Mouse (Mus musculus): ENCODE measurements around the gene Srrt. TPM values are rescaled to one million over a fixed set of nuclear protein-coding genes. Genes with fewer than 3 reads are reported as not detected.

The Srrt gene
- polyA plus RNA-seq, 1 experiment: 108 TPM

DNA sequence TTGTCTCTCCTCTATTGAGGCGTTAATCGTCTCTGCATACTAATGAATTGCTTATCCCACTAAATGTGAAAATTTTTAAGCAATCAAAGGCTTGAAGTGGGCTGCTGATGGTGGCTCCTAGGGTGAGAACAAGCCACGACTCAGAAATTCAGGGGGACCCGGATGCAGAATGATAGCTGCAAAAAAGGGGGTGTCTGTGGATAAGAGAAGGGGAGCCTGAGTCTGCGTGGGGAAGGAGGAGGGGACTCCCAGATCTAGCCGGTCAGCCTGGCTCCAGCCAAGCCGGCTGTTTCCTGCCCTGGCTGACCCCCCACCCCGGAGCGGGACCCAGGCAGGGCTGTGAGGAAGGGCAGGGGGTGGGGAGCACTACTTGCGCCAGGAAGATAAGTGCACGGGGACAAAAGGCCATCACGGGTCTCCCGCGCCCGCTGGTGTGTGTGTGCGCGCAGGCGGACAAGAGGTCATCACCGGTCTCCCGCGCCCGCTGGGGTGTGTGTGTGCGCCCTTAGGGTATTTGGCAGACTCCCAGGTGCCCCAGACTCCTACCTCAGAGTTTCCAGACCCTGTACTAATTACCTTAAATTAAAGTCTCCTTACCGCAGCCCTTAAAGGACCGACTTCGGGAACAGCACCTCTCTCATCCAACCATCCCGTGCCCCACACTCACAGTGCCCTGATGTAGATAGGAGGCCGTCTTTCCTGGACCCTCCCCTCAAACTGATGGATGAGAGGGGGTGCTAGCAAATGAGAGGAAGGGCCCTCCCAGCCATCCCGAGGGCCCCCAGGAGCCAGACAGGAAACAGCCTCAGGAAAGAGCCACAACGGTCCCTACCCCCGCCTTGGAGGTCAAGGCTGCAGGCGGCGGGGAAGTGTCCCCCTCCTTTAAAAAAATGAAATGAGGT lies 41.3 kb upstream of the Srrt start:
- TF ChIP-seq POLR2A (IDR thresholded peaks at IDR 0.05; ENCODE audit: low read depth, low read length): no peak
- TF ChIP-seq CTCF (IDR thresholded peaks at IDR 0.05; ENCODE audit: borderline replicate concordance, insufficient read depth, low read length): no peak
- Histone ChIP-seq H3K4me3 (ENCODE audit: insufficient read depth, low read length) (peak overlapping the region; percentile 29), H3K4me1 (ENCODE audit: control insufficient read depth, insufficient read depth, low read length) (no peaks in the 10 kb centered on the region; the same call in 1 of the 2 replicates), H3K27ac (ENCODE audit: insufficient read depth, low read length) (no peak overlapping the region)

- Histone ChIP-seq H3K4me1 (ENCODE audit: control insufficient read depth, insufficient read depth, low read length) (no peaks in the 10 kb centered on the region), H3K27ac (ENCODE audit: insufficient read depth, low read length) (no peak overlapping the region), H3K4me3 (ENCODE audit: insufficient read depth, low read length) (no peak overlapping the region)
- TF ChIP-seq POLR2A (IDR thresholded peaks at IDR 0.05; ENCODE audit: low read depth, low read length) (no peak), CTCF (IDR thresholded peaks at IDR 0.05; ENCODE audit: borderline replicate concordance, insufficient read depth, low read length) (no peak)
These were observed 40.4 kb upstream of the Srrt start for GRCm38 (mm10) chr5:137347856-137348255.

- Histone ChIP-seq H3K4me3 (ENCODE audit: insufficient read depth, low read length) (no peak overlapping the region), H3K27ac (ENCODE audit: insufficient read depth, low read length) (no peak overlapping the region), H3K4me1 (ENCODE audit: control insufficient read depth, insufficient read depth, low read length) (no peaks in the 10 kb centered on the region)
- no peak for TF ChIP-seq CTCF (IDR thresholded peaks at IDR 0.05; ENCODE audit: borderline replicate concordance, insufficient read depth, low read length)
- no peak for TF ChIP-seq POLR2A (IDR thresholded peaks at IDR 0.05; ENCODE audit: low read depth, low read length)
These were observed 39.5 kb upstream of the Srrt start for GRCm38 (mm10) chr5:137346983-137347382.

DNA sequence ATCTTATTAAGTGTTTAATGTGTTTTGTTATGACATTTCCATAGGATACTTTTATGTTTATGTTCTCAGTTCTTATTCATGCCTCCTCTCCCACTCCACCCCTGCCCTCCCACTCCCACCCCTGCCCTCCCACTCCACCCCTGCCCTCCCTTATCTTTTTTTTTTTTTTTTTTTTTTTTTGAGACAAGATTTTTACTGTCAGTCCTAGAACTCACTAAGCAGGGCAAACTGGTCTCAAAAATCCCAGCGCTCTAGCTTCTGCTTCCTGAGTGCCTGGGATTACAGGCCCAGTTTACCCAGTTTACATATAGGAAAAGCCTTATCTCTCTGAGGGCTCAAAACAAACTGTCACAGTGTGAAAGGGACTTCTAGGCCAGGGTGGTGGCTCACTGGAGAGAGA lies 38.9 kb upstream of the Srrt start:
- H3K27ac ChIP-seq (ENCODE audit: insufficient read depth, low read length): no peak overlapping the region
- no peak overlapping the region for H3K4me3 ChIP-seq (ENCODE audit: insufficient read depth, low read length)
- TF ChIP-seq CTCF (IDR thresholded peaks at IDR 0.05; ENCODE audit: borderline replicate concordance, insufficient read depth, low read length) (no peak), POLR2A (IDR thresholded peaks at IDR 0.05; ENCODE audit: low read depth, low read length) (no peak)
- H3K4me1 ChIP-seq (ENCODE audit: control insufficient read depth, insufficient read depth, low read length): no peaks in the 10 kb centered on the region

GRCm38 (mm10) chr5:137345821-137346220 lies 38.3 kb upstream of the Srrt start:
- H3K27ac ChIP-seq (ENCODE audit: insufficient read depth, low read length): no peak overlapping the region
- no peak for TF ChIP-seq POLR2A (IDR thresholded peaks at IDR 0.05; ENCODE audit: low read depth, low read length)
- TF ChIP-seq CTCF (IDR thresholded peaks at IDR 0.05; ENCODE audit: borderline replicate concordance, insufficient read depth, low read length): no peak

DNA sequence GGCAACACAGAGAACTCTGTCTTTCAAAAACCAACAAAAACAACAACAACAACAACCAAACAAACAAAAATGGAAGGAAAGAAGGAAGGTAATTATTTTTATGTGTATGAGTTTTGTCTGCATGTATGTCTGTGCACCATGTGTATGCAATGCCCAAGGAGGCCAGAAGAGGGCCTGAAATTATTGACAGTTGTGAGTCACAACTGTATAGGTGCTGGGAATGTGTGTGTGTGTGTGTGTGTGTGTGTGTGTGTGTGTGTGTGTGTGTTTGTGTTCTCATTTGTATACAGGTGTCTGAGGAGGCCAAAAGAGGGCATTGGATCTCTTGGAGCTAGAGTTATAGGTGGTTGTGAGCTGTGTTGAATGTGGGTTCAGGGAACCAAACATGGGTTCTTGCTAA lies 36.4 kb upstream of the Srrt start:
- Histone ChIP-seq H3K4me1 (ENCODE audit: control insufficient read depth, insufficient read depth, low read length) (no peaks in the 10 kb centered on the region), H3K27ac (ENCODE audit: insufficient read depth, low read length) (no peak overlapping the region), H3K4me3 (ENCODE audit: insufficient read depth, low read length) (no peak overlapping the region)
- TF ChIP-seq POLR2A (IDR thresholded peaks at IDR 0.05; ENCODE audit: low read depth, low read length) (no peak), CTCF (IDR thresholded peaks at IDR 0.05; ENCODE audit: borderline replicate concordance, insufficient read depth, low read length) (no peak)

More at GRCm38 (mm10) chr5:137345821-137346220, 38.3 kb upstream of the Srrt start:
- no peaks in the 10 kb centered on the region for H3K4me1 ChIP-seq (ENCODE audit: control insufficient read depth, insufficient read depth, low read length)
- H3K4me3 ChIP-seq (ENCODE audit: insufficient read depth, low read length): no peak overlapping the region

DNA sequence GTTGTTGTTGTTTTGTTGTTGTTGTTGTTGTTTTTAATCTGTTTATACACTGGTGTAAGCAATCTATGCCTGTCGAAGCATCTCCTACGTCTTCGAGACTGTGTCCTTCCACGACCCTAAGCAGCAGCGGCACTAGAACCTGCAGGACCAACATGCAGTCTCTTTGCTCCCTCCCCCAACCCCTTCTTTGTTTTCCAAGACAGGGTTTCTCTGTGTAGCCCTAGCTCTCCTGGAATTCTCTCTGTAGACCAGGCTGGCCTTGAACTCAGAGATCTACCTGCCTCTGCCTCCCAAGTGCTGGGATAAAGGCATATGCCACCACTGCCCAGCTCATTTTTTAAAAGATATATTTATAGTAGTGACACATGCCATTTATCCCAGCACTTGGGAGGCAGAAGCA lies 35.9 kb upstream of the Srrt start:
- Histone ChIP-seq H3K4me1 (ENCODE audit: control insufficient read depth, insufficient read depth, low read length) (no peaks in the 10 kb centered on the region), H3K27ac (ENCODE audit: insufficient read depth, low read length) (no peak overlapping the region), H3K4me3 (ENCODE audit: insufficient read depth, low read length) (no peak overlapping the region)
- TF ChIP-seq CTCF (IDR thresholded peaks at IDR 0.05; ENCODE audit: borderline replicate concordance, insufficient read depth, low read length) (no peak), POLR2A (IDR thresholded peaks at IDR 0.05; ENCODE audit: low read depth, low read length) (no peak)

DNA sequence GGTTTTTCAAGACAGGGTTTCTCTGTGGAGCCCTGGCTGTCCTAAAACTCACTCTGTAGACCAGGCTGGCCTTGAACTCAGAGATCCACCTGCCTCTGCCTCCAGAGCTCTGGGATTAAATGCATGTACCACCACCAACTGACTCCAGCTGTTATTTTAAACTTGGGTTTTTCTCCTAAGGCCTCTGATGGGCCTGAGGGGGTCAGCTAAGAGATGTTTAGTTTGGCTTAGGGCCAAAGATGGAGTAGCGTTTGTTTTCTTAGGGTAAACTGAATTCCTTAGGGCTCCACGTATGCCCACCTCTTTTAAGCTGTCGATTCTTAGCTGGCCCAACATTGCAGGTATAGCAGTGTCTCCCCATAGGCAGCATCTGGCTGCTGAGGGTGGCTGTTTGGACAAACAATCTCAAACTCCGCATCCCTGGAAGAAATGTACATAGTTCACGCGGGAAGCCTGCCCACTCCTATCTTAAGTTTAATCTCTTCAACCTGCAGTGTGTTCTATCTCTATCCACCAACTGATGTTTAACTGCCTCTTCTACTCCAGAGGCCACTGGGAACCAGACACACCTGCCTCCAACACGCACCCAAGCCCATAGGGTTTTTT lies 35.0 kb upstream of the Srrt start:
- H3K4me3 ChIP-seq (ENCODE audit: insufficient read depth, low read length): no peak overlapping the region
- no peaks in the 10 kb centered on the region for H3K4me1 ChIP-seq (ENCODE audit: control insufficient read depth, insufficient read depth, low read length)
- no peak overlapping the region for H3K27ac ChIP-seq (ENCODE audit: insufficient read depth, low read length)
- TF ChIP-seq POLR2A (IDR thresholded peaks at IDR 0.05; ENCODE audit: low read depth, low read length) (no peak), CTCF (IDR thresholded peaks at IDR 0.05; ENCODE audit: borderline replicate concordance, insufficient read depth, low read length) (no peak)

- TF ChIP-seq CTCF (IDR thresholded peaks at IDR 0.05; ENCODE audit: borderline replicate concordance, insufficient read depth, low read length) (no peak), POLR2A (IDR thresholded peaks at IDR 0.05; ENCODE audit: low read depth, low read length) (no peak)
- H3K4me1 ChIP-seq (ENCODE audit: control insufficient read depth, insufficient read depth, low read length): no peaks in the 10 kb centered on the region
- H3K4me3 ChIP-seq (ENCODE audit: insufficient read depth, low read length): no peak overlapping the region
- H3K27ac ChIP-seq (ENCODE audit: insufficient read depth, low read length): no peak overlapping the region
These were observed 32.7 kb upstream of the Srrt start for GRCm38 (mm10) chr5:137340222-137340621.
